Mouse (Mus musculus) forebrain, postnatal 0 days (tissue): ENCODE data around the gene Sept4. TPM values are rescaled to one million over a fixed set of nuclear protein-coding genes. Genes with fewer than 3 reads are reported as not detected.

Experiments
- ATAC-seq: fragments of 200-750 bp; cut with Nextera tagmentation; 2 replicates; pipeline ENCODE4 v1.8.0; 2017; ENCODE audit warnings: mild to moderate bottlenecking, moderate library complexity
- DNase-seq: peaks from one replicate; pipeline ENCODE4 v3.0.0-alpha.2; 2015
- H3K27ac ChIP-seq: fragments of 300-500 bp; sonication (generic); 2 replicates; pipeline ENCODE4 v1.5.1; 2014; ENCODE audit warnings: low read depth, mild to moderate bottlenecking, antibody characterized with exemption, low read length, moderate library complexity, mixed read lengths
- H3K27me3 ChIP-seq: fragments of 300-500 bp; sonication (generic); 2 replicates; pipeline ENCODE4 v1.6.1; 2014; ENCODE audit warnings: mild to moderate bottlenecking, low read length, mixed read lengths; ENCODE audit not compliant: insufficient read depth
- H3K36me3 ChIP-seq: fragments of 300-500 bp; sonication (generic); 2 replicates; pipeline ENCODE4 v1.6.1; 2014; ENCODE audit warnings: mild to moderate bottlenecking, moderate library complexity; ENCODE audit not compliant: insufficient read depth
- H3K4me1 ChIP-seq: fragments of 300-500 bp; sonication (generic); 2 replicates; pipeline ENCODE4 v1.6.1; 2014; ENCODE audit warnings: antibody characterized with exemption; ENCODE audit not compliant: insufficient read depth
- H3K4me2 ChIP-seq: fragments of 300-500 bp; sonication (generic); 2 replicates; pipeline ENCODE4 v1.6.1; 2014; ENCODE audit warnings: low read depth, mild to moderate bottlenecking, moderate library complexity
- H3K4me3 ChIP-seq: fragments of 300-500 bp; sonication (generic); 2 replicates; pipeline ENCODE4 v1.5.1; 2014; ENCODE audit warnings: low read depth, low read length, mixed read lengths
- H3K9ac ChIP-seq: fragments of 300-500 bp; sonication (generic); 2 replicates; pipeline ENCODE4 v1.6.1; 2014; ENCODE audit warnings: mild to moderate bottlenecking
- H3K9me3 ChIP-seq: fragments of 300-500 bp; sonication (generic); 2 replicates; pipeline ENCODE4 v1.6.1; 2016; ENCODE audit warnings: low read length
- CTCF ChIP-seq: sonication (generic); IDR thresholded peaks from 2 replicates; pipeline ENCODE4 v1.5.1; 2016; ENCODE audit warnings: antibody characterized with exemption, control low read depth, low read depth
- WGBS: fragments of 180-500 bp; shearing (Covaris S2); extraction: QIAGEN DNeasy Blood & Tissue Kit; methylation state at CpG from one replicate; pipeline ENCODE4 v1.1.7; 2014; 5-methylcytosine and 5-hydroxymethylcytosine counted together
- polyA plus RNA-seq: library from polyadenylated mRNA; unstranded; fragments of >200 nt; fragmentation: Nextera tagmentation; extraction: Ambion mirVana; gene quantifications from 2 replicates; pipeline ENCODE4 v1.2.1, GENCODE M21; 2015
- total RNA-seq: library from RNA; depleted of rRNA; stranded (reverse); fragments of >200 nt; gene quantifications from 2 replicates; pipeline ENCODE4 v1.2.3, GENCODE M21; 2014; rRNA removed

Sept4 gene
- total RNA-seq (19.9 and 22.5 TPM in 2 replicates), polyA plus RNA-seq (33.5 and 34.2 TPM in 2 replicates)

GRCm38 (mm10) chr11:87568255-87568953 lies at the start of gene Sept4:
TSS of gene Sept4 (plus strand) at chr11:87568903.
- no peak within 1 kb of the TSS for H3K27ac ChIP-seq
- H3K9ac ChIP-seq = no peak within 1 kb of the TSS
- no peaks in the 10 kb centered on the region for H3K4me1 ChIP-seq
- WGBS = 75% methylated on average over 7 of the region's 7 CpGs
- no peaks in the 10 kb centered on the region for H3K27me3 ChIP-seq
- ATAC-seq (no peak), DNase-seq (peak; percentile 40)
- H3K4me2 ChIP-seq = no peak within 1 kb of the TSS
- no peaks in the 10 kb centered on the region for H3K36me3 ChIP-seq
- TF ChIP-seq CTCF = no peak
- H3K9me3 ChIP-seq = no peaks in the 10 kb centered on the region
- H3K4me3 ChIP-seq = no peak within 1 kb of the TSS

- TF ChIP-seq CTCF = peak; percentile 74
- H3K4me2 ChIP-seq = no peak overlapping the region
- 4% methylated on average over 2 of the region's 2 CpGs for WGBS
- no peaks in the 10 kb centered on the region for H3K4me1 ChIP-seq
- no peak overlapping the region for H3K9ac ChIP-seq
- no peak overlapping the region for H3K27ac ChIP-seq
- no peaks in the 10 kb centered on the region for H3K9me3 ChIP-seq
- ATAC-seq (no peak), DNase-seq (peak; percentile 27)
- H3K27me3 ChIP-seq = no peaks in the 10 kb centered on the region
- H3K4me3 ChIP-seq = no peak overlapping the region
- H3K36me3 ChIP-seq = no peaks in the 10 kb centered on the region
Observed at GRCm38 (mm10) chr11:87519260-87519659, 49.4 kb upstream of the Sept4 start.

- Histone ChIP-seq H3K9ac (no peak overlapping the region), H3K4me2 (no peak overlapping the region), H3K27me3 (no peaks in the 10 kb centered on the region), H3K27ac (no peak overlapping the region), H3K4me1 (no peaks in the 10 kb centered on the region), H3K9me3 (no peaks in the 10 kb centered on the region), H3K4me3 (no peak overlapping the region), H3K36me3 (no peaks in the 10 kb centered on the region)
- DNase-seq = no peak
- 62% methylated on average over 5 of the region's 5 CpGs for WGBS
- no peak for ATAC-seq
- TF ChIP-seq CTCF = no peak
Observed at GRCm38 (mm10) chr11:87523466-87523865, 45.2 kb upstream of the Sept4 start.

DNA sequence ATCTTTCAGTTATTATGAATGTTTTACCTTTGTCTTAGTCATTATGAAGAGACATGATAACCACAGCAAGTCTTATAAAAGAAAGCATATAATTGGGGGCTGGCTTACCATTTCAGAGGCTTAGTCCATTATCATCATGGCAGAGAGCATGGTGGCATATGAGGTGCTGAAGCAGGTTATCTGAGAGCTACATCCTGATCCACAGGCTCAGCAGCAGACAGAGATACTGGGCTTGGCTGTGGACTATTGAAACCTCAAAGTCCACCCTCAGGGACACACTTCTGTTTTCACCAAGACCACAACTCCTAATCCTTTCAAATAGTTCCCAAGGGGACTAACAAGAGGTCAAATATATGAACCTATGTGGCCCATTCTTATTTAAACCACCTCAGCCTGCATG lies 44.7 kb upstream of the Sept4 start:
- no peaks in the 10 kb centered on the region for H3K4me1 ChIP-seq
- H3K27ac ChIP-seq = no peak overlapping the region
- H3K9ac ChIP-seq = no peak overlapping the region
- H3K9me3 ChIP-seq = no peaks in the 10 kb centered on the region
- no peak for ATAC-seq
- no peak for DNase-seq
- no peaks in the 10 kb centered on the region for H3K27me3 ChIP-seq
- H3K4me2 ChIP-seq = no peak overlapping the region
- TF ChIP-seq CTCF = no peak
- no peaks in the 10 kb centered on the region for H3K36me3 ChIP-seq
- H3K4me3 ChIP-seq = no peak overlapping the region

GRCm38 (mm10) chr11:87524780-87525179 lies 43.9 kb upstream of the Sept4 start:
- no peaks in the 10 kb centered on the region for H3K9me3 ChIP-seq
- H3K4me2 ChIP-seq = no peak overlapping the region
- no peaks in the 10 kb centered on the region for H3K4me1 ChIP-seq
- H3K9ac ChIP-seq = no peak overlapping the region
- no peaks in the 10 kb centered on the region for H3K36me3 ChIP-seq
- no peak for TF ChIP-seq CTCF
- H3K27me3 ChIP-seq = no peaks in the 10 kb centered on the region
- H3K27ac ChIP-seq = no peak overlapping the region
- H3K4me3 ChIP-seq = no peak overlapping the region
- ATAC-seq (no peak), DNase-seq (no peak)

- Histone ChIP-seq H3K27me3 (no peaks in the 10 kb centered on the region), H3K9me3 (no peaks in the 10 kb centered on the region), H3K36me3 (no peaks in the 10 kb centered on the region), H3K4me2 (no peak overlapping the region), H3K27ac (no peak overlapping the region), H3K9ac (no peak overlapping the region), H3K4me3 (no peak overlapping the region), H3K4me1 (no peaks in the 10 kb centered on the region)
- ATAC-seq (no peak), DNase-seq (no peak)
- TF ChIP-seq CTCF = no peak
- WGBS = 75% methylated on average over 3 of the region's 3 CpGs
Observed at GRCm38 (mm10) chr11:87527364-87527763, 41.3 kb upstream of the Sept4 start.

GRCm38 (mm10) chr11:87527990-87528389 lies 40.7 kb upstream of the Sept4 start:
- H3K27ac ChIP-seq = no peak overlapping the region
- no peaks in the 10 kb centered on the region for H3K36me3 ChIP-seq
- ATAC-seq = no peak
- no peaks in the 10 kb centered on the region for H3K4me1 ChIP-seq
- H3K9ac ChIP-seq = no peak overlapping the region
- 55% methylated on average over 4 of the region's 4 CpGs for WGBS
- H3K4me2 ChIP-seq = no peak overlapping the region
- no peaks in the 10 kb centered on the region for H3K9me3 ChIP-seq
- H3K27me3 ChIP-seq = no peaks in the 10 kb centered on the region
- peak; percentile 26 for TF ChIP-seq CTCF
- DNase-seq = no peak
- H3K4me3 ChIP-seq = no peak overlapping the region
